Mouse (Mus musculus) frontal cortex, adult 2 months (tissue): ENCODE data around the gene Rassf2. TPM values are rescaled to one million over a fixed set of nuclear protein-coding genes. Genes with fewer than 3 reads are reported as not detected.

Source experiments
- DNase-seq, 2 experiments: peaks; one replicate each; pipeline ENCODE4 v3.0.0; 2022; ENCODE audit warnings: low spot score in 1 of 2; ENCODE audit errors: extremely low spot score in 1 of 2
- polyA plus RNA-seq: library from polyadenylated mRNA; depleted of rRNA; stranded (reverse); fragments of >200 nt; gene quantifications from 2 replicates; pipeline ENCODE4 v1.2.3, GENCODE M21; 2012; rRNA removed

Rassf2 gene
- 31.4 and 35.8 TPM in 2 replicates for polyA plus RNA-seq

DNA sequence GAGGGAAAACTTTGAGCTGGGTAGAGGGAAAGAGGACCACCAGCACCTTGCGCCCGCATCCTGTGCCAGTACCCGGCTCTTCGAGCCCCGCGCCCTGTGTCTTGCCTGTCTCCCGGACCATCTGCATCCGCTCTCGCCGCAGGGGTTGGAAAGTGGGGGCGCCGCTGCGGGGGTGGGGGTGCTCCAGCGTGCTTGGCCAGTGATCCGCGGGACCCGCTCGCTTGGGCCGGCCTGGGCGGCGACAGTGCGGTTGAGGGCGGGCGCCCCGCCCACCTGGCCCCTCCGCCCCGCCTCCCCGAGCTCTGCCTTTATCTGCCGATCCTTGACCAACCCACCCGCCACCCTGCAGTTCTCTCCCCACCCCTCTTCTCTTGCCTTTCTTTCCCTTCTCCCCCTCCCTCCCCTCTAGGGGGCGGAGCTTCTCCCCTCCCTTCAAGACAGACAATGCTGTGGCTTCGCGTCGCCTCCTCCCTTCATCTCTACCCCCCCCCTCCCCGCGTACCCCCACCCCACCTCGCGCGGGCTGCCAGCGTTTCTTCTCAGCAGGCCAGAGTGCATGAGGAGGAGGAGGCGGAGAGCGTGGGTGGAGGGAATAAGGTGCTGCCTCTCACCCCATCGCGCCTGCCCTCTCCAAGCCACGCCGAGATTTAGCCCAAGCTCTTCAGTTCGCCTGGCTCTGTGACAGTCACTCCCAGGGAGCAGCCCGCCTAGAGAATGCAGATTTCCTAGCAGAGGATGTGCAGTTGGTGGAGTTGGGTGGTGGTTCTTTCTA, at the start of gene Rassf2:
Gene Rassf2 (minus strand): TSS at position 613 of the 772 bp plus-strand sequence.
- DNase-seq = peak; percentile 75 to 80

DNA sequence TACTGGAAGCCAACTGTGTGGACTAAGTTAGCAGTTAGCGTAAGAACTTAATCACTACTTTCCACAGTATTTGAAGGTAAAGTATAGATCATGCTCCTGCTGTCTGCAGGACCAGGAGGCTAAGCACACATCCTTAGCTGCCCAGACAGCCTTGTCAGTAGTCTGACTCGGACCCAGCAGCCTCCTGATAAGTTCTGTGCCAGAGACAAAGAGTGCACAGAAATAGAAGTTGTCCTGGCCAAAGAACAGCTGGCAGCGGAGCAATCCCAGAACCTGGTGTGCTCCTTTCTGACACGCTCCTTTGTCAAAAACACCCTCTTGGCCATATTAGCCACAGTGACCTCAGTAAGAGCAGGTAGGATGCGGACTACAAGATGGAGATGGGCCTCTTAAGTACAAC, 49.1 kb upstream of the Rassf2 start:
- no peak for DNase-seq

DNA sequence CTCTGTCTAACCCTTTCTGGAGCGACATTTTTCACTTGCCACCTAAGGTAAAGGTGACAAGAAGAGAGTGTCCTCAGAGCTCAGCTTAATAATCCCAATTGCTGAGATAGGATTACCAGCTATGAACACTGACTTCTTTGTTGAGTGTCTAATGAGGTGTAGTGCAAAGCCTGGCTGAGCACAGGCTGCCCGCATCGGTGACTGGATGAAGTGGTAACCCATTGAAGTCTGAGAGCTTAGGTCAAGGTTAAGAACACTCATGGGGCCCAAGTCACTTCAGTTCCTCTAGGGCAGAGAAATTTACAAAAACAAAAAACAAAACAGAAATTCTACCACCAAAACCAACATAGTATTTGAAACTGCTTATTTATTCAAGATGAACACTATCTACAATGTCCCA, 43.0 kb upstream of the Rassf2 start:
- no peak for DNase-seq

DNA sequence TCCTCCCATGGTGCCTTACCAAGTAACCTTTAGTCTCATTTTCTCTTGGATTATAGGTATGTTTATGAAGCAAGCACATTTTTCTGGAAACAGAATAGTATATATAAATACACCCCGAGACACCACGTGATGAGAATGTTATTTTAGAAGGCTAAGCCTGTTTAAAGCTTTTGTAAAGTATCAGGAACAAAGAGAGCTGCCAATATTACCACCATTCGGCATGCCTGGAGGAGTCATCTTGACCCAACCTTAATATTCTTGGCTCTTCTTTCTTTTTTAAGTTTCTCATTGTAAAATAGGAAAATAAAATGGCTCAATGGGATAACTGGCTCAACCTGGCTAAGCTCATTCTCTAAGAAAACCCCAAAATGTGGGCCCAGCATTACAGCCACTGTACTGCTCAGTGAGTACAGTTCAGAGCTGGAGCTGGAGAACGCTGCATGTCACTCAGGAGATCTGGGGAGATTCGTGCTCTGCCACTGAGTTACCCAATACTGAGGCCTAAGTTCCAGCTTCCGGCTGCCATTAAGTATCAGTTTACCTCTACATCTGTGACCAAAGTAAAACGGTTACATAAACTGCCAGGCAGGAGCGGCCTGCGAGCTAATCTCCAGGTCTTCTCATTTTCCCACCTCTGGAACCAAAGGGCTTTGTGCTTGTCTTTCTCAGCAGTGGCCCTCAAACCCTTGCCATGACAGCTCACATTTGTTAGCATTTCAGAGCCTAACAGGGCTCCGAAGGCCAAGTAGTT, 40.1 kb upstream of the Rassf2 start:
- DNase-seq = no peak

DNA sequence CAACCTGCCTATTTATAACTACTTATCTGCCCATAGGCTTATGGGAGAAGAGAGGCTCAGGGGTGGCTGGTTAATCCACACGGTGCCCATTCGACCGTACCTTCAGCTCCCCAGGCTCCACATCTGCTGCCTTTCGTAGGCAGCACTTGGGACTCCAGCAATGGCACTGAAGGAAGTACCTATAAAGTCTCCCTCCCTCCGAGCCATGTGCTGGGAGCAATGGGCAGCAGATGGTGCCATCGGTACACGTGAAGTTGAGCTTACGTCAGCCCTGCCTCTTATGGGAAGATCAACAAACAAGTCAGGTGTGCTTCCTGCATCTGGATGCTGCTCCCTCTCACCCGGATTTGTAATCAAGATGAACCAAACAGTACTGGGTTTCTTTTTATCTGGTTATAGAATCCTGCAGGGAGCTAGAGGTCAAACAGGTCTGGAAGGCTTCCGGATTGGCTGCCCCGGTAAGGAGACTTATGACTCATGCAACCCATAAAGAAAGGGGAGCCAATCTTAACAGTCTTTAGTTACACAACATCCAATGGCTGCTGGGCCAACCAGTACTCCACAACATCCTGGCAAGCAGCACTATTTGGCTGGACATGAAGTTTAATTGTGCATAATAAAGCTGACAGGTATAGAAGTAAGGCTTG, 34.2 kb upstream of the Rassf2 start:
- DNase-seq = peak in 1 of 2 experiments; percentile 23

DNA sequence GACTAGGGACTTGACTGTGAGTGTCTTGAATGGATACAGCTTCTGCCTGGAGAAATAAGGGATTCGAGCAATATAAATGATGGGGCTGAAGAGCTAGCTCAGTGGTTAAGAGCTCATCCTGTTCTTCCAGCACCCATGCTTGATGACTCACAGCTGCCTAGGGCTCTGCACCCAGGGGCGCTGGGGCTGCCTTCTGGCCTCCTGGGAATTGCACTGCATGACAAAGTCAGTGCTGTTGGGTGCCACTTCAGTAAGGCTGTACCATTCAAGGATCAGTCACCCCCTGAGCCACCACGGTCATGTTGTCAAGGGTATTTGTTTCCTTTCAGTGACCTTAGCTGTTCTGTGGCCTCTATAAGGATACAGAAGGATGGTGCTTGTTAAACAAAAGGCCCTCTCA, 33.7 kb upstream of the Rassf2 start:
- no peak for DNase-seq

DNA sequence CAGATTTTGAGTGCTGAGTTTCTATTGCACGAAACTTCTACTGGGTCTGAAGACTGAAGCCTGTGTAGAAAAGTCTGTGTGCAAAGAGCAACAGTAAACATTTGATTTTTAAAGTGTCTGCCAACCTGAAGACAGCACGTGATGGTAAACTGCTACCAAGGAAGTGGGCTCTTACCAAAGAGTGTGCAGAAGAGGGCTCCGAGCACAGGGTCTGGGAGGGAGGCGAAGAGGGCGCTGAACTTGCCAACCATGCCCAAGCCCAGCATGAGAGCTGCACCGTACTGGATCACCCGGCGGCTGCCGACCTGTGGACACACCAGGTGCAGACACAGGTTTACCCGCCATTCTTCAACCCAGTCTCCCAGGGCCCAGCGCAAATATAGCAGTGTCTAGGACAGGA, 31.8 kb upstream of the Rassf2 start:
- no peak for DNase-seq

DNA sequence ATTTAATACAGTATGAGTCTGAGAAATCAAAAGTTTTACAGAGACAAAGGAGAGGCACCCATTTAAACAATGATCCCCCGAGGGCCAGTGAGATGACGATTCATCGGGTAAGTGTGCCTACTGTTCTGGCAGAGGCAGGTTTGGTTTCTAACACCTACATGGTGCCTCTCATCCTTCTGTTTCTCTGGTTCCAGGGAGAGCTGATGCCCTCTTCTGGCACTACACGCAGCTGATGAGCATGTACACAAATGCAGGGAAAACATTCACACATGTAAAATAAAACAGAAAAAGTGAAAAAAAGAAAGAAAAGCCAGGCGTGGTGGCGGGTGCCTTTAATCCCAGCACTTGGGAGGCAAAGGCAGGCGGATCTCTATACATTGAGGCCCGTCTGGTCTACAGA, 29.9 kb upstream of the Rassf2 start:
- peak in 1 of 2 experiments; percentile 60 for DNase-seq

DNA sequence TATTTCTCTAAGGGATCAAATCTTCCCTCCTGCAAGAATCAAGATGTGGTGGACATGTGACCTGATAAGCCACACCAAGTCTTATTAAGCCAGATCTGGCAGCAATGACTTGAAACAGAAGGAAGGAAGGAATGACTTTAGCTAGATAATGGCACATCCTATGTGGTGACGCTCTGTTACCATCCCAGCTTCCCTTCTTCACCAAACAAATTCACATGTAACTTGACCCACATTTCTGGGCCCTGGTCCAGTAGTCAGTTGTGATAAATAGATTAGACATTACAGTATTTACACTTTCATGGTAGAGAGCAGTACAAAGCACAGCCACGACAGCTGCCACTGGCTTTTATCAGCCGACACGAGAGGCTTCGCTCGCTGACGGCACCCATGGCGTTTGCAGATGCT, 25.3 kb upstream of the Rassf2 start:
- no peak for DNase-seq

DNA sequence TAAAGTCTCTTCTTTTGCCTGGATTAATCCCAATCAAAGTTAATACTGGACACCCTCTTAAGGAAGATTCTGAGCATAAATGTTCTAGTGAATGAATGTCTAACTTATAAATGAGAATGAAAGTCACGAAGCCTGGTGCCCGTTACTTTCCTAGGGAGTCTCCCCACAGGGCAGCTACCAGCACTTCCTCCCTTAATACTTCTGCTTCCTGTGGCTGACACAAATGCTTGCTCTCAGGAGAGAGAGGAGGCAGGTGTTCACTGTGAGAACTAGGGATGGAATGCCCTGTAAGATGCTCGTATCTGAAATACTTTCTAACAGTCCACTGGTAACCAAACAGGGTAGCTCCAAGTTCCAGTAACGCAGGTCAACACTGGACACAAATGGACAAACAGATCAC, 23.8 kb upstream of the Rassf2 start:
- no peak for DNase-seq

DNA sequence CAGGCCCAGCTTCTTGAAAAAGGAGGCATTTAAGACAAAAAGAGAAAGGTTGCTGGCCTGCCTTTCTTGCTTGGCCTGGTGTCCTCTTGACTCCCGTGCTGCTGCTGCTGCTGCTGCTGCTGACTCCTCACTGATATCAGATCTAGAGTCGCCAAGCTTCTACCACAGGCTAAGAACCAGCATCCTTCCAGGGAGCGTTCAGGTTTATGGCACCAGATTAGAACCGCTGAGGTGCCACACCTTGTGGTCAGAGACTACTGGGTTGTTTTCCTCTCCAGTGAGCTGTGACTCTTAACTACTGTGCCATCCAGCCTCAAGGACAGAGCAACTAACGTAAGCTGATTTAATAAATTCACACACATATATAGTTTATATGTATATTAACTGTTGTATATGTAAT, 21.7 kb upstream of the Rassf2 start:
- DNase-seq = no peak

DNA sequence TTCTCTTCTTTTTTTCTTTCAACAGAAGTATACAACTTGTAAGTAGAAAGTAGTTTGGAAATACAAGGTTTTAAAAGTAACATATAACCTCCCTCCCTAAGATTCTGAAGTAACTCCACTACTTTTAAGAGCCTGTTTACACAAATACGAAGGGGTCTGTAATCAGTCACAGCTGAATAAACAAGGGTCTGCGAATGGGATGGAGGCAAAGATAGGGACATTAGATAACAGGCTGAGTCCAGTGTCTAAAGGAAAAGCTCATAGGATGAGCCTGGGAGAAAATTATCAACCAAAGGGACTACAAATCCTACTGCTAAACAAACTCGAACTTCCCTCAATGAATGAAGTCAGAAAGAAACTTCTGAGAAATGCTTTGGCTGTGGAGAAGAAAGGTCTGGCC, 19.9 kb upstream of the Rassf2 start:
- DNase-seq = no peak

DNA sequence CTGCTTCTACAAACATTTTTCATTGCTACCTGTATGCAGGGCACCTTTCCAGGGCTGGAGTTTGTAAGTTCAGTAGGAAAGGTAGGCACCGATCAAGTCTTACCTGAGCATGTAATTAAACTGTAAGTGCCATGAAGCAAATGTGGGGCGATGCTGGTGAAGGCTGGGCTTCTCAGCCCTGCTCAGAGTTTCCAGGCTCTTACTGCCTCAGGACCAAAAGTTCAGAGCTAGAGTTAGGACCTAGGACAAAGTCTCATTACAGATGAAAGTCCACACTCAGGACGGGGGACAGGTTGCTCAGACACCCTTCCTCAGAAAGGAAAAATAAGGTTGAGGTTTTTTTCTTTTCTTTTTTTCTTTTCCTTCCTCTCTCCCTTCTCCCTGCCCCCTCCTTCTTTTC, 19.4 kb upstream of the Rassf2 start:
- no peak for DNase-seq

DNA sequence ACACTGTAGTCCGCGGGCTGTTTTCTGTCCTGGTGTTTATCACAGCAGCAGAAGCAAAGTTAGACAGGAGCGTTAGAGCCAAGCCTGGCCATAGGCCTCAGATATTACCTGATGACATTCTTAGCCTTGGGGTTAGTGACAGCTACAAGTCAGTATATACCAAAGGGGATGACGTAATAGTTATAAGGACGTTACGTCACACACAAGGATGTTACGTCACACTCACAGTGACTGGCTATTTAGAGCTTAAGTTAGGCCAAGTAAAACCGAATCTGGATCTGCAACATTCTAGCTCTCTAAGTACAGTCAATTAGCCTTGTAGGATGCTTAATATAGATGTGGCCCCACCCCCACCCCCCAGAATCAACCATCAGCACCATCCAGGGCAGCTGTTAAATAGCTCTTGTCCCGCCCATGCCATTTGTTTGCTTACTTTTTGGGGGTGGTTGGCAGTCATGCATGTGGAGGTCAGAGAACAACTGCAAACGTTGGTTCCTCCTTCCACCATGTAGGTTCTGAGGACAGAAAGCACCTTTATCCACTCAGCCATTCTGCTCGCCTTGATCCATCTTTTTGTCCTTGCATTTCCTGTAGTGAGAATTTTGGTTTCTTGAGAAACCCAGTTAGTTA, 18.2 kb upstream of the Rassf2 start:
- no peak for DNase-seq

DNA sequence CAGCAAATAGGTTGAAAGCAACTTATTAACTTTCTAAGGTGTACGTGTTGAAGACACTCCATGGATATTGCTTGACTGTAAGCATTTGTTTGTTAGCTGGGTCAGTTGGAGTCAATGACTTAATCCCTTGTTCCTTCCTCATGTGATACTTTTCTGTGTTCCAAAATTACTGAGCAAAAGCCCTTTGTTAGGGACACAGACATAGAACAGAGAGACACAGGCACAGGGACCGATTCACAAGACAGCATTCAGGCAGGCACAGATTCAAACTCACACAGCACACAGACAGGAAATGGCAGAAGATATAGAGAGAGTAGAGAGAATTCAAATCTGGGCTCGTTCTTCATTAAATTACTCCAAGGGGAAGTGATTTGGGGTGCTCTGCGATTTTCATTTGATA, 17.3 kb upstream of the Rassf2 start:
- no peak for DNase-seq

DNA sequence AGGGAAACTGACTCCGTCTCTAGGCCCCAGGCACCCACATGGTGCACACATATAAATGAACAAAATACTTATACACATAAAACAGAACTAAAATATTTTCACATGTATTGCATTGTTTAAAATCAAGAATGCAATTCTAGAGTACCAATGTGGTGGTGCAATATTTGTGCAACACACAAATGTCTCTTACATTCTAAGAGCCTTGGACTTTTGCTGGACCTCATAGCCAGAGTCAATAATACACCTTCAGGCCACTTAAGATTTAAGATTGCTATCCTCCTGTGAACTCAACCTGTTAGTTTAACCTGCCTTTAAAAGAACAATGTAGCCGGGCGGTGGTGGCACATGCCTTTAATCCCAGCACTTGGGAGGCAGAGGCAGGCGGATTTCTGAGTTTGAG, 16.6 kb upstream of the Rassf2 start:
- DNase-seq = no peak

DNA sequence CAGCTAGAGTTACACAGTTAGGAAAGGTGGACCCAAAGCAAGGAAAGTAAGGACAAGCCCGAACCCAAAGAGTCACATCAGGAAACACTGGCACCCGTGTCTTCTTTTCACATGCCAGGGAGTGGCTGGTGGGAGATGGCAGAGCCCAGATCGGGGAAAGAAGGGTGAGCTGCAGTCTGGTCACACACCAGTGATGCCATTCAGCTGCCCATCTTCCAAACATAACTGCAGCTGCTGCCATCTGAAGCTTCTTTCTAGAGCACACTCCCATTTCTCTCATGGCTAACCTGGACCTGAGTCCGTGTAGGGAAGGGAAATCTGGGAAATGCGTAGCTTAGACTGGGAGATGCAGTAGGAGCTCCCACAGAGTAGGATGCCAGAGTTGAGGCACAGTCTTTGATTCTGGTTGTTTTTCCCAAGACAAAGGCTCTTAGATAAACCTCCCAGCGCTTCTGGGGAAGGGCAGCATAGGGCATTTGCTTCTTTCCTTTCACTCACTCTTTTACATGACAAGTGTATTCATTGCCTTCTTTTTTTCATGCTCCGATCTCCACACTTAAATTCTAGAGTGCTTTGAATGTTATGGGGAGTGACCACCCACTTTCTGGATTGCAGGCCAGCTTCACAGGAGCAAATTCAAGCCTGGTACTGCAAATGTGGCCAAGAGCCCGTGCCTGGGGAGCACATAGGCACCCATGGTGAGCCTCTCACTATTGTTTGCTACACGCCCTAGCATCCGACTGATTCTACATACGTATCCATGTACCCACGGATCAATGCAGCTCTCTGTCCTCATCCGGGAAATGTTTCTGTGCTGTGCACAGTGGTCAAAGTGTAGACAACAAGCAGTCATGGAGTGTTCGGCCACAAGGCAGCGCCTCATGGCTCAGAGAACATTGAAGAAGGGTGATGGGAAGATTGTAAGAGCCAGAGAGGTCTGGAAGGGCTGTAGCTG, 14.5 kb upstream of the Rassf2 start:
- no peak for DNase-seq

DNA sequence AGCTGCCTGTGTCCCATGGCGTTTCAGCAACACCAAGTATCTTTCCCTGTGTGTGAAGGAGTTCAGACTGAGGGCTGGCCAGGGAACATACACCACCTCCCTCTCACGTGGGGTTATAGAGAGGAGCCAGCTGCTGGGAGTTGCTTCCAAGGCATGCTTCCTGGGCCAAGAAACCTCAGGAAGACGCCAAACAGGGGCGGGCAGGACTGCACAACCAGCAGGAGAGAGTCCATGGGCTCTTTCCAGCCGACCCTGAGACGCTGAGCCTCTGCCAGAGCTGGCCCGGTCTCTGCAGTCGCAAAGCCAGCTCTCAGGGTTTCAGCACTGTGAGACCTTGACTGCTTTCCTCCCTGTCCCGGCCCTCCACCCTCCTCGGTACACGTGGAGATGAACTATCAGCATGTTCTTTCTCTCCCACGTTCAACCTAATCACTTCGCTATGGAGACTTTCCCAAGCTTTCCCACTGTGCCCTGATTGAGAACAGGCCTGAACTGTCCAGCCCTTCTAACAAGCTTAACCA, 13.1 kb upstream of the Rassf2 start:
- peak; percentile 41 to 59 for DNase-seq

DNA sequence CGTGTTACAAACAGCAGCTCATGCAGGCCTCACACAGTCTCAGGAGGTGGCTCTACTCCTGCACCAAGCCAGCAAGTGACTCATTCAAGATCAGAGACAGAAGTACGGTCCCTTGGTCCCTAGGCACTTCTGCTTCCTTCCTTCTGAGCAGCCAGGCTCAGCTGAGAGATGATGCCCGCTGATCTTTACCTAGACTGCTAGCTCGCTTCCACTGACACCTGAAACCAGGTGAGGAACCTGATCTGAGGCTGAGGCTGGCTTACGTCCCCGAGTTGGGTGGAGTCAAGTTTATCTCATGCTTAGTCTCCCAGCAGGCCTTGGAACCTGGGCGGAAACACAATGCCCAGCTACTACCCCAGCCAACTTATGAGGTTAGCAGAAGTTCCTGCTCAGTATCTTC, 9.8 kb upstream of the Rassf2 start:
- DNase-seq = no peak

DNA sequence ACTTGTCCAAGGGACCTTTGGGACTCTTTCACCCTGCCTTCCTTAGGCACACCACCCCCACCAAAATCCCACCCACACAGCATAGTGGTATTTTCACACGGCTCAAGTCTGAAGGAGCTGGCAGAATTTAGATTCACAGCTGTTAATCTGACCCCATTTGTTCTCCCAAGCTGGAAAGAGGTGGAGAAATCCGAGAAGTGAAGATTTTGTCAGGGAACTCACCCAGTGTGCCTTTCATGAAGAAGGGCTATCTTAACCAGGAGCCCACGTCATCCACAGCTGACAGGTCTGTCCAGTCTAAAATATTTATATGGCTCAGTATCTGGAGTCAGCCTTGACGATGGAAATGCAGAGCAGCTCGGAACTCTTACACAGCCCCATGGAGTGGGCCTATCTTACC, 6.3 kb upstream of the Rassf2 start:
- DNase-seq = no peak
